Mouse (Mus musculus): Measurements from ENCODE around the gene Hsf2. TPM values are rescaled to one million over a fixed set of nuclear protein-coding genes. Genes with fewer than 3 reads are reported as not detected.
A peak's percentile ranks its signal among the peaks of the same experiment; 100 is the strongest.
"Not testable (repeated sequence)": the region's sequence is repeated elsewhere in the genome, so short reads cannot be mapped to it uniquely, and the experiment has no call there.

Gene Hsf2
- polyA plus RNA-seq, 1 experiment = 4.9 TPM

- TF ChIP-seq POLR2A (IDR thresholded peaks at IDR 0.05; ENCODE audit: low read depth, low read length) (no peak), CTCF (conservative IDR thresholded peaks at IDR 0.05; ENCODE audit: insufficient read depth, insufficient read length, low read depth, low read length) (no peak)
- Histone ChIP-seq H3K36me3 (ENCODE audit: control insufficient read depth, insufficient read depth, low read length) (peaks cover 3% of the 10 kb centered on the region), H3K4me1 (ENCODE audit: control insufficient read depth, insufficient read depth, low read length) (peaks cover 6% of the 10 kb centered on the region), H3K27me3 (replicated peaks; ENCODE audit: control insufficient read depth, insufficient read depth, low read length) (no peaks in the 10 kb centered on the region), H3K4me3 (ENCODE audit: insufficient read depth, low read depth, low read length) (peak overlapping the region; percentile 96), H3K27ac (ENCODE audit: insufficient read depth, low read depth, low read length) (peak overlapping the region; percentile 85)
- DNase-seq = peak; percentile 19
- WGBS = 1% methylated on average over 28 of the region's 28 CpGs
Observed at GRCm38 (mm10) chr10:57531616-57532217, 45.5 kb downstream of the Hsf2 start.

GRCm38 (mm10) chr10:57532218-57533101 is 46.3 kb downstream of the Hsf2 start, which contains the start of gene Serinc1:
Gene Serinc1 (minus strand): TSS chr10:57532530.
- Histone ChIP-seq H3K27me3 (replicated peaks; ENCODE audit: control insufficient read depth, insufficient read depth, low read length) (no peaks in the 10 kb centered on the region), H3K27ac (ENCODE audit: insufficient read depth, low read depth, low read length) (peak within 1 kb of the TSS; percentile 85), H3K36me3 (ENCODE audit: control insufficient read depth, insufficient read depth, low read length) (no peaks in the 10 kb centered on the region; the same call in 1 of the 2 replicates), H3K4me3 (ENCODE audit: insufficient read depth, low read depth, low read length) (peak within 1 kb of the TSS; percentile 96), H3K4me1 (ENCODE audit: control insufficient read depth, insufficient read depth, low read length) (peaks cover 6% of the 10 kb centered on the region)
- TF ChIP-seq CTCF (conservative IDR thresholded peaks at IDR 0.05; ENCODE audit: insufficient read depth, insufficient read length, low read depth, low read length) = no peak
- peak; percentile 92 for TF ChIP-seq POLR2A (IDR thresholded peaks at IDR 0.05; ENCODE audit: low read depth, low read length)
- DNase-seq = peak; percentile 96
- WGBS = 13% methylated on average over 49 of the region's 49 CpGs

GRCm38 (mm10) chr10:57543890-57544289 is 57.7 kb downstream of the Hsf2 start:
- H3K27ac ChIP-seq (ENCODE audit: insufficient read depth, low read depth, low read length); H3K4me1 ChIP-seq (ENCODE audit: control insufficient read depth, insufficient read depth, low read length); DNase-seq; H3K36me3 ChIP-seq (ENCODE audit: control insufficient read depth, insufficient read depth, low read length); H3K27me3 ChIP-seq (replicated peaks; ENCODE audit: control insufficient read depth, insufficient read depth, low read length); H3K4me3 ChIP-seq (ENCODE audit: insufficient read depth, low read depth, low read length): not testable (repeated sequence)
- WGBS = 87% methylated on average over 9 of the region's 9 CpGs

GRCm38 (mm10) chr10:57549631-57550030 is 63.4 kb downstream of the Hsf2 start:
- TF ChIP-seq CTCF (conservative IDR thresholded peaks at IDR 0.05; ENCODE audit: insufficient read depth, insufficient read length, low read depth, low read length) = no peak
- no peak for TF ChIP-seq POLR2A (IDR thresholded peaks at IDR 0.05; ENCODE audit: low read depth, low read length)

GRCm38 (mm10) chr10:57553719-57554118 is 67.5 kb downstream of the Hsf2 start:
- Histone ChIP-seq H3K4me1 (ENCODE audit: control insufficient read depth, insufficient read depth, low read length) (no peaks in the 10 kb centered on the region), H3K36me3 (ENCODE audit: control insufficient read depth, insufficient read depth, low read length) (no peaks in the 10 kb centered on the region), H3K27ac (ENCODE audit: insufficient read depth, low read depth, low read length) (no peak overlapping the region), H3K27me3 (replicated peaks; ENCODE audit: control insufficient read depth, insufficient read depth, low read length) (no peaks in the 10 kb centered on the region), H3K4me3 (ENCODE audit: insufficient read depth, low read depth, low read length) (no peak overlapping the region)
- no peak for DNase-seq
- TF ChIP-seq POLR2A (IDR thresholded peaks at IDR 0.05; ENCODE audit: low read depth, low read length) (no peak), CTCF (conservative IDR thresholded peaks at IDR 0.05; ENCODE audit: insufficient read depth, insufficient read length, low read depth, low read length) (no peak)
- WGBS = 73% methylated on average over 1 of the region's 1 CpGs

More at GRCm38 (mm10) chr10:57549631-57550030, 63.4 kb downstream of the Hsf2 start:
- no peak for DNase-seq
- H3K27me3 ChIP-seq (replicated peaks; ENCODE audit: control insufficient read depth, insufficient read depth, low read length) = no peaks in the 10 kb centered on the region
- WGBS = 82% methylated on average over 4 of the region's 4 CpGs
- no peak overlapping the region for H3K27ac ChIP-seq (ENCODE audit: insufficient read depth, low read depth, low read length)
- no peaks in the 10 kb centered on the region for H3K4me1 ChIP-seq (ENCODE audit: control insufficient read depth, insufficient read depth, low read length)
- H3K36me3 ChIP-seq (ENCODE audit: control insufficient read depth, insufficient read depth, low read length) = no peaks in the 10 kb centered on the region
- H3K4me3 ChIP-seq (ENCODE audit: insufficient read depth, low read depth, low read length) = no peak overlapping the region

GRCm38 (mm10) chr10:57557597-57557996 is 71.4 kb downstream of the Hsf2 start:
- no peak overlapping the region for H3K4me3 ChIP-seq (ENCODE audit: insufficient read depth, low read depth, low read length)
- no peaks in the 10 kb centered on the region for H3K4me1 ChIP-seq (ENCODE audit: control insufficient read depth, insufficient read depth, low read length)
- no peak for DNase-seq
- H3K36me3 ChIP-seq (ENCODE audit: control insufficient read depth, insufficient read depth, low read length) = no peaks in the 10 kb centered on the region
- H3K27ac ChIP-seq (ENCODE audit: insufficient read depth, low read depth, low read length) = no peak overlapping the region
- WGBS = 88% methylated on average over 5 of the region's 5 CpGs
- H3K27me3 ChIP-seq (replicated peaks; ENCODE audit: control insufficient read depth, insufficient read depth, low read length) = no peaks in the 10 kb centered on the region
- TF ChIP-seq POLR2A (IDR thresholded peaks at IDR 0.05; ENCODE audit: low read depth, low read length) (no peak), CTCF (conservative IDR thresholded peaks at IDR 0.05; ENCODE audit: insufficient read depth, insufficient read length, low read depth, low read length) (no peak)

Other genes with a start within 250 kb of the Hsf2 start
- gene Serinc1, start 46.1 kb downstream of the Hsf2 start, polyA plus RNA-seq (2012; rRNA removed) = 61.0 and 76.6 TPM in 2 replicates
- gene Pkib, start 145.6 kb downstream of the Hsf2 start, polyA plus RNA-seq (2012; rRNA removed) = 1.4 and 1.9 TPM in 2 replicates

All from kidney, adult 2 months (tissue).